Mouse (Mus musculus) adrenal gland, adult 10 weeks (tissue): ENCODE results near the gene Wdcp. TPM values are rescaled to one million over a fixed set of nuclear protein-coding genes. Genes with fewer than 3 reads are reported as not detected.

Experiments
- polyA plus RNA-seq: library from polyadenylated mRNA; stranded (reverse); fragments of 350-450 nt; fragmentation: Illumina TruSeq; extraction: RNeasy Lipid Tissue Mini Kit (QIAGEN cat#74804); gene quantifications from one replicate; pipeline ENCODE4 v1.2.3, GENCODE M21; 2014; ENCODE audit warnings: low read depth, low replicate concordance

The Wdcp gene
- polyA plus RNA-seq = 6.4 TPM

GRCm38 (mm10) chr12:4842890-4843597 lies at the start of gene Wdcp:
Wdcp (plus strand) TSS chr12:4843303.

GRCm38 (mm10) chr12:4817361-4818101 lies 25.6 kb upstream of the Wdcp start, which contains the start of gene Sf3b6:
Sf3b6 (plus strand) TSS chr12:4817544.

GRCm38 (mm10) chr12:4841392-4841887 lies 1.7 kb upstream of the Wdcp start, which contains the start of gene Fkbp1b:
Fkbp1b (minus strand) TSS chr12:4841591.

GRCm38 (mm10) chr12:4874161-4874927 lies 31.2 kb downstream of the Wdcp start, which contains the start of gene Mfsd2b:
Mfsd2b (minus strand) TSS chr12:4874359.

GRCm38 (mm10) chr12:4906951-4907906 lies 64.1 kb downstream of the Wdcp start, which contains the start of gene Ubxn2a:
Ubxn2a (minus strand) TSS chr12:4907705.

Other genes with a start within 250 kb of the Wdcp start
- 0.87 TPM for gene Fam228a, start 104.9 kb upstream of the Wdcp start, polyA plus RNA-seq
- gene Pfn4, start 74.3 kb upstream of the Wdcp start, polyA plus RNA-seq = 4.2 TPM
- 6.5 TPM for gene Fam228b, start 74.0 kb upstream of the Wdcp start, polyA plus RNA-seq
- 290 TPM for gene Sf3b6, start 25.8 kb upstream of the Wdcp start, polyA plus RNA-seq
- gene Fkbp1b, start 1.7 kb upstream of the Wdcp start, polyA plus RNA-seq = 14.2 TPM
- 0.23 TPM for gene Mfsd2b, start 31.1 kb downstream of the Wdcp start, polyA plus RNA-seq
- gene Ubxn2a, start 64.4 kb downstream of the Wdcp start, polyA plus RNA-seq = 196 TPM
- 37.6 TPM for gene Atad2b, start 74.0 kb downstream of the Wdcp start, polyA plus RNA-seq